Mouse (Mus musculus) heart, adult 18-20 months (tissue): ENCODE measurements around the gene St6galnac3. TPM values are rescaled to one million over a fixed set of nuclear protein-coding genes. Genes with fewer than 3 reads are reported as not detected.

Experiments used
- DNase-seq, 2 experiments: peaks; one replicate each; pipeline ENCODE4 v3.0.0; 2021 to 2022; ENCODE audit warnings: mixed read lengths in 1 of 2
- total RNA-seq, 2 experiments: library from RNA; stranded (reverse); gene quantifications; 2 replicates each; pipeline ENCODE4 v1.2.3; 2021

Gene St6galnac3
- total RNA-seq, 2 experiments from 2014 or later, result 7.8 to 8.1 TPM

GRCm38 (mm10) chr3:153582065-153582464 lies 142.9 kb downstream of the St6galnac3 start:
- no peak for DNase-seq

GRCm38 (mm10) chr3:153580625-153581024 lies 144.3 kb downstream of the St6galnac3 start:
- DNase-seq, result no peak

- DNase-seq, result no peak
These were observed 144.8 kb downstream of the St6galnac3 start for GRCm38 (mm10) chr3:153580136-153580535.

GRCm38 (mm10) chr3:153577286-153577685 lies 147.7 kb downstream of the St6galnac3 start:
- no peak for DNase-seq

GRCm38 (mm10) chr3:153571152-153571551 lies 153.8 kb downstream of the St6galnac3 start:
- DNase-seq, result no peak

- no peak for DNase-seq
These were observed 156.2 kb downstream of the St6galnac3 start for GRCm38 (mm10) chr3:153568815-153569214.

GRCm38 (mm10) chr3:153567913-153568312 lies 157.1 kb downstream of the St6galnac3 start:
- no peak for DNase-seq

GRCm38 (mm10) chr3:153567512-153567911 lies 157.5 kb downstream of the St6galnac3 start:
- peak in 1 of 2 experiments; percentile 9 for DNase-seq

- no peak for DNase-seq
These were observed 158.9 kb downstream of the St6galnac3 start for GRCm38 (mm10) chr3:153566100-153566499.

- no peak for DNase-seq
These were observed 164.1 kb downstream of the St6galnac3 start for GRCm38 (mm10) chr3:153560897-153561296.

GRCm38 (mm10) chr3:153559586-153559985 lies 165.4 kb downstream of the St6galnac3 start:
- DNase-seq, result no peak

GRCm38 (mm10) chr3:153556621-153557020 lies 168.4 kb downstream of the St6galnac3 start:
- no peak for DNase-seq

- no peak for DNase-seq
These were observed 171.3 kb downstream of the St6galnac3 start for GRCm38 (mm10) chr3:153553712-153554111.

GRCm38 (mm10) chr3:153553226-153553625 lies 171.7 kb downstream of the St6galnac3 start:
- no peak for DNase-seq

GRCm38 (mm10) chr3:153546936-153547683 lies 177.9 kb downstream of the St6galnac3 start:
- no peak for DNase-seq

- no peak for DNase-seq
These were observed 185.1 kb downstream of the St6galnac3 start for GRCm38 (mm10) chr3:153539851-153540250.

GRCm38 (mm10) chr3:153538396-153538795 lies 186.6 kb downstream of the St6galnac3 start:
- no peak for DNase-seq

GRCm38 (mm10) chr3:153537435-153537834 lies 187.5 kb downstream of the St6galnac3 start:
- DNase-seq, result no peak

- no peak for DNase-seq
These were observed 188.7 kb downstream of the St6galnac3 start for GRCm38 (mm10) chr3:153536260-153536659.

GRCm38 (mm10) chr3:153529174-153529573 lies 195.8 kb downstream of the St6galnac3 start:
- DNase-seq, result no peak

GRCm38 (mm10) chr3:153525151-153525768 lies 199.7 kb downstream of the St6galnac3 start:
- DNase-seq, result no peak

GRCm38 (mm10) chr3:153516848-153517247 lies 208.1 kb downstream of the St6galnac3 start:
- no peak for DNase-seq

- no peak for DNase-seq
These were observed 211.4 kb downstream of the St6galnac3 start for GRCm38 (mm10) chr3:153513501-153514060.
